Mouse (Mus musculus): ENCODE results near the gene Gmip.

DNA sequence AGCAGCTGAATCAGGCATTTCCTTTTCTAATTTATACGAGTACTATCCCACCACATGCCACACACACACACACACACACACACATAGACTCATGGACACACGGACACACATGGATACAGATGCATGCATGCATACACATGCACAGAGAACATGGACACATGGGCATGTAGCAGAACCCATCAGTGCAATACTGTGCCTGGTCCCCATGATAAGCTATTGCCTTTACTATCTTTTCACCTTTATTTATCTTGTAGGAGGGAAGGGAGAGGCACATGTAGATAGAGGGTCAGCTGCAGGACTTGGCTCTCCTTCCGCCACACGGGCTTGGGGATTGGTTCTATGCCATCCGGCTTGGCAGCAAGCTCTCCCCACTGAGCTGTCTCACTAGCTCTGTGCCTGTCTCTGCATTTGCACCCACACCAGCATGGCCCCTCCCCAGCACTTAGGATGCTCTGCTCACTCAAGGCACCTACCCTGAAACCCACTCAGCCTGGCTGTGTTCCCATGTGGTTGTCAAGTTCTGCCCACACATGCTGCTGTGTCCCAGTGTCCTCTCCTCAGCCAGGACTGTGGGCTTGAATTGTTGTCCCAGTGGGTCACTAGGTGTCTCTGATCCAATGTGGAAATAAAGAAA is 55.0 kb downstream of the Gmip start:
- TF ChIP-seq POLR2A (IDR thresholded peaks at IDR 0.05; ENCODE audit: borderline replicate concordance, extremely low read depth, low read depth, low read length) = no peak
- TF ChIP-seq CTCF (IDR thresholded peaks at IDR 0.05; ENCODE audit: insufficient read depth, low read length) = no peak
